8 mouse cellular contexts compared by ENCODE assay signal in the genomic region with DNA sequence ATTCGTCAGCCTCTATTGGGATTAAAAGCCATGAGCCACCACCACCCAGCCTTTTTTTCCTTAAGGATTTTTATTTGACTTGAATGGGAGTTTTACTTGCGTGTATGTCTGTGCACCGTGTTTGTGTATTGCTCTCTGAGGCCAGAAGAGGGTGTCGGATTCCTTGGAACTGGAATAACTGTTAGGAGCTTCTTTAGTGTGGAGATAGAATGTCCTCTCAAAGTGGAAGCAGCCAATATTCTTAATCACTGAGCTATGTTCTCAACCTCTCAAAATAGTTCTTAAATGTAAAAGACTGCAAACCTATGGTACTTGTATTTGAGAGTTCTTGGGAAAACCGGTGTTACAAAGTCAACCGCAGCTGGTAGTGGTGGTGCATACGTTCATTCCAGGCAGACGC. TPM values are rescaled to one million over a fixed set of nuclear protein-coding genes. Genes with fewer than 3 reads are reported as not detected.
DNase-seq lines count a peak whose midpoint lies in the region; ATAC-seq lines count a peak whose summit lies in the region.

No protein-coding gene starts in this region.

- 43% methylated on average over 8 of the region's 8 CpGs for WGBS in forebrain, embryonic 10.5 days
- 23% methylated on average over 8 of the region's 8 CpGs for WGBS in kidney, embryonic 14.5 days
- 33% methylated on average over 8 of the region's 8 CpGs for WGBS in midbrain, embryonic 13.5 days

- no peaks in the 10 kb centered on the region for H3K9me3 ChIP-seq in forebrain, embryonic 10.5 days
- no peaks in the 10 kb centered on the region for H3K9me3 ChIP-seq in kidney, embryonic 14.5 days (ENCODE audit: control insufficient read depth, low read length)
- H3K9me3 ChIP-seq in midbrain, embryonic 13.5 days = no peaks in the 10 kb centered on the region

- H3K27ac ChIP-seq in forebrain, embryonic 10.5 days = peak overlapping the region; percentile 99
- H3K27ac ChIP-seq in kidney, embryonic 14.5 days (ENCODE audit: low read depth, low read length) = peak overlapping the region; percentile 98
- H3K27ac ChIP-seq in midbrain, embryonic 13.5 days = peak overlapping the region; percentile 99

- peak overlapping the region; percentile 82 for H3K4me3 ChIP-seq in forebrain, embryonic 10.5 days
- peak overlapping the region; percentile 92 for H3K4me3 ChIP-seq in kidney, embryonic 14.5 days (ENCODE audit: low read length)
- H3K4me3 ChIP-seq in midbrain, embryonic 13.5 days (replicated peaks) = peak overlapping the region; percentile 63

- peak overlapping the region; percentile 96 for H3K9ac ChIP-seq in kidney, embryonic 14.5 days (ENCODE audit: low read depth, low read length)
- H3K9ac ChIP-seq in midbrain, embryonic 13.5 days (replicated peaks) = peak overlapping the region; percentile 85

- peaks cover 26% of the 10 kb centered on the region for H3K4me1 ChIP-seq in forebrain, embryonic 10.5 days
- peaks cover 10% of the 10 kb centered on the region for H3K4me1 ChIP-seq in kidney, embryonic 14.5 days (ENCODE audit: control insufficient read depth, insufficient read depth, low read length)
- peaks cover 29% of the 10 kb centered on the region for H3K4me1 ChIP-seq in midbrain, embryonic 13.5 days (replicated peaks)

- H3K27me3 ChIP-seq in forebrain, embryonic 10.5 days (ENCODE audit: poor library complexity, severe bottlenecking) = no peaks in the 10 kb centered on the region
- no peaks in the 10 kb centered on the region for H3K27me3 ChIP-seq in kidney, embryonic 14.5 days (ENCODE audit: control insufficient read depth, insufficient read depth, low read length)
- H3K27me3 ChIP-seq in midbrain, embryonic 13.5 days = no peaks in the 10 kb centered on the region

- peaks cover 35% of the 10 kb centered on the region for H3K36me3 ChIP-seq in forebrain, embryonic 10.5 days (replicated peaks)
- peaks cover 18% of the 10 kb centered on the region for H3K36me3 ChIP-seq in kidney, embryonic 14.5 days (ENCODE audit: control insufficient read depth, insufficient read depth, low read length)
- H3K36me3 ChIP-seq in midbrain, embryonic 13.5 days = peaks cover 23% of the 10 kb centered on the region

- ATAC-seq in kidney, embryonic 14.5 days (ENCODE audit: low FRiP score, low TSS enrichment) = no peak
- no peak for ATAC-seq in midbrain, embryonic 13.5 days
- ATAC-seq in monocyte, adult 5-6 weeks (replicated peaks; ENCODE audit: insufficient number of reproducible peaks, low FRiP score, low TSS enrichment, poor library complexity, severe bottlenecking) = no peak

- H3K4me2 ChIP-seq in kidney, embryonic 14.5 days (replicated peaks; ENCODE audit: low read depth, low read length) = peak overlapping the region; percentile 40
- peak overlapping the region; percentile 72 for H3K4me2 ChIP-seq in midbrain, embryonic 13.5 days (replicated peaks)

- peak; percentile 27 for DNase-seq in adrenal gland, adult 2 months
- no peak for DNase-seq in adrenal gland, postnatal 14 days
- DNase-seq in ES-CJ7 (ENCODE audit: low read depth, low spot score) = peak; percentile 76
- DNase-seq in forebrain, embryonic 10.5 days (ENCODE audit: extremely low spot score, low spot score) = no peak
- no peak for DNase-seq in c-Kit-positive CD71-positive TER-119-positive erythroid progenitor cells, embryonic 14.5 days (ENCODE audit: low spot score)

RNA-seq across cellular contexts. Expression of gene Srcap, which starts 0.5 kb away (rescaled TPM):
- 10 to 100 TPM; 68.6 to 90.2 TPM for total RNA-seq in adrenal gland, adult 2 months (2021)
- 29.3 and 41.2 TPM in 2 replicates for polyA plus RNA-seq in adrenal gland, adult 2 months (2012; rRNA removed)
- 88.8 and 95.3 TPM in 2 replicates for total RNA-seq in adrenal gland, postnatal 14 days (2021)
- 52.8 and 63.6 TPM in 2 replicates for polyA plus RNA-seq in forebrain, embryonic 10.5 days (2016; fragmentation: Nextera tagmentation; extraction: Ambion mirVana)
- polyA plus RNA-seq in kidney, embryonic 14.5 days (2014; fragmentation: Nextera tagmentation; extraction: Ambion mirVana) = 43.0 and 82.3 TPM in 2 replicates
- 50.3 and 68.8 TPM in 2 replicates for polyA plus RNA-seq in midbrain, embryonic 13.5 days (2015; fragmentation: Nextera tagmentation; extraction: Ambion mirVana)
- 12.3 to 47.6 TPM (median 26.1 TPM) in 3 replicates for total RNA-seq in monocyte, adult 5-6 weeks (2017)

RNA-seq across cellular contexts. Expression of gene Gm42715, which starts 8.1 kb away (rescaled TPM):
- 10 to 100 TPM; 19.1 to 19.7 TPM for total RNA-seq in adrenal gland, adult 2 months (2021)
- 4.0 and 6.7 TPM in 2 replicates for polyA plus RNA-seq in adrenal gland, adult 2 months (2012; rRNA removed)
- total RNA-seq in adrenal gland, postnatal 14 days (2021) = 21.9 and 23.8 TPM in 2 replicates
- 15.9 and 18.4 TPM in 2 replicates for polyA plus RNA-seq in forebrain, embryonic 10.5 days (2016; fragmentation: Nextera tagmentation; extraction: Ambion mirVana)
- 25.1 and 25.4 TPM in 2 replicates for polyA plus RNA-seq in kidney, embryonic 14.5 days (2014; fragmentation: Nextera tagmentation; extraction: Ambion mirVana)
- 20.6 and 21.0 TPM in 2 replicates for polyA plus RNA-seq in midbrain, embryonic 13.5 days (2015; fragmentation: Nextera tagmentation; extraction: Ambion mirVana)
- total RNA-seq in monocyte, adult 5-6 weeks (2017) = 2.3 to 18.1 TPM (median 5.0 TPM) in 3 replicates

RNA-seq across cellular contexts. Expression of gene Fbrs, which starts 32.2 kb away (rescaled TPM):
- total RNA-seq in adrenal gland, adult 2 months (2021) = 10 to 100 TPM; 54.8 to 90.7 TPM
- 46.0 and 57.8 TPM in 2 replicates for polyA plus RNA-seq in adrenal gland, adult 2 months (2012; rRNA removed)
- total RNA-seq in adrenal gland, postnatal 14 days (2021) = 61.8 and 76.5 TPM in 2 replicates
- polyA plus RNA-seq in forebrain, embryonic 10.5 days (2016; fragmentation: Nextera tagmentation; extraction: Ambion mirVana) = 7.3 and 7.7 TPM in 2 replicates
- 16.1 and 16.7 TPM in 2 replicates for polyA plus RNA-seq in kidney, embryonic 14.5 days (2014; fragmentation: Nextera tagmentation; extraction: Ambion mirVana)
- 11.7 and 14.9 TPM in 2 replicates for polyA plus RNA-seq in midbrain, embryonic 13.5 days (2015; fragmentation: Nextera tagmentation; extraction: Ambion mirVana)
- 27.9 to 55.8 TPM (median 33.5 TPM) in 3 replicates for total RNA-seq in monocyte, adult 5-6 weeks (2017)

RNA-seq across cellular contexts. Expression of gene Tmem265, which starts 49.9 kb away (rescaled TPM):
- not detected for total RNA-seq in adrenal gland, adult 2 months (2021)
- 0.39 and 2.5 TPM in 2 replicates for polyA plus RNA-seq in adrenal gland, adult 2 months (2012; rRNA removed)
- total RNA-seq in adrenal gland, postnatal 14 days (2021) = not detected in 2 replicates
- polyA plus RNA-seq in forebrain, embryonic 10.5 days (2016; fragmentation: Nextera tagmentation; extraction: Ambion mirVana) = 6.2 TPM in 2 replicates
- polyA plus RNA-seq in kidney, embryonic 14.5 days (2014; fragmentation: Nextera tagmentation; extraction: Ambion mirVana) = 6.3 and 10.0 TPM in 2 replicates
- polyA plus RNA-seq in midbrain, embryonic 13.5 days (2015; fragmentation: Nextera tagmentation; extraction: Ambion mirVana) = 6.3 and 8.3 TPM in 2 replicates
- 4.3 to 14.7 TPM (median 5.7 TPM) in 3 replicates for total RNA-seq in monocyte, adult 5-6 weeks (2017)

RNA-seq across cellular contexts. Expression of gene Prr14, which starts 51.8 kb away (rescaled TPM):
- 10 to 100 TPM; 49.0 to 56.8 TPM for total RNA-seq in adrenal gland, adult 2 months (2021)
- 73.2 and 87.0 TPM in 2 replicates for polyA plus RNA-seq in adrenal gland, adult 2 months (2012; rRNA removed)
- total RNA-seq in adrenal gland, postnatal 14 days (2021) = 42.0 and 51.8 TPM in 2 replicates
- polyA plus RNA-seq in forebrain, embryonic 10.5 days (2016; fragmentation: Nextera tagmentation; extraction: Ambion mirVana) = 47.3 and 50.9 TPM in 2 replicates
- 40.9 and 48.4 TPM in 2 replicates for polyA plus RNA-seq in kidney, embryonic 14.5 days (2014; fragmentation: Nextera tagmentation; extraction: Ambion mirVana)
- polyA plus RNA-seq in midbrain, embryonic 13.5 days (2015; fragmentation: Nextera tagmentation; extraction: Ambion mirVana) = 47.5 and 52.3 TPM in 2 replicates
- 63.5 to 76.8 TPM (median 69.4 TPM) in 3 replicates for total RNA-seq in monocyte, adult 5-6 weeks (2017)

Comparison
In these comparisons a context has a peak if more than half of its experiments do, and no peak if none do; other contexts are left out.
1. DNase-seq: peak in adrenal gland, adult 2 months (single experiment) and ES-CJ7 (single experiment); none in adrenal gland, postnatal 14 days (single experiment), forebrain, embryonic 10.5 days (single experiment) and c-Kit-positive CD71-positive TER-119-positive erythroid progenitor cells, embryonic 14.5 days (single experiment).
2. Peak in every context shown above with its lines, with median percentiles within 50 percentile points of each other: H3K27ac ChIP-seq and H3K4me3 ChIP-seq.